Mouse (Mus musculus) erythroblast, embryonic 14.5 days (primary cell): ENCODE measurements around the gene Usf1.

Source experiments
- GATA1 ChIP-seq: IDR thresholded peaks from 2 replicates; pipeline ENCODE4 v1.6.1; 2012; ENCODE audit warnings: low read length, inconsistent platforms, mixed read lengths
- TAL1 ChIP-seq: IDR thresholded peaks from 3 replicates; pipeline ENCODE4 v1.6.1; 2012; ENCODE audit warnings: low read length, inconsistent platforms, mixed read lengths

DNA sequence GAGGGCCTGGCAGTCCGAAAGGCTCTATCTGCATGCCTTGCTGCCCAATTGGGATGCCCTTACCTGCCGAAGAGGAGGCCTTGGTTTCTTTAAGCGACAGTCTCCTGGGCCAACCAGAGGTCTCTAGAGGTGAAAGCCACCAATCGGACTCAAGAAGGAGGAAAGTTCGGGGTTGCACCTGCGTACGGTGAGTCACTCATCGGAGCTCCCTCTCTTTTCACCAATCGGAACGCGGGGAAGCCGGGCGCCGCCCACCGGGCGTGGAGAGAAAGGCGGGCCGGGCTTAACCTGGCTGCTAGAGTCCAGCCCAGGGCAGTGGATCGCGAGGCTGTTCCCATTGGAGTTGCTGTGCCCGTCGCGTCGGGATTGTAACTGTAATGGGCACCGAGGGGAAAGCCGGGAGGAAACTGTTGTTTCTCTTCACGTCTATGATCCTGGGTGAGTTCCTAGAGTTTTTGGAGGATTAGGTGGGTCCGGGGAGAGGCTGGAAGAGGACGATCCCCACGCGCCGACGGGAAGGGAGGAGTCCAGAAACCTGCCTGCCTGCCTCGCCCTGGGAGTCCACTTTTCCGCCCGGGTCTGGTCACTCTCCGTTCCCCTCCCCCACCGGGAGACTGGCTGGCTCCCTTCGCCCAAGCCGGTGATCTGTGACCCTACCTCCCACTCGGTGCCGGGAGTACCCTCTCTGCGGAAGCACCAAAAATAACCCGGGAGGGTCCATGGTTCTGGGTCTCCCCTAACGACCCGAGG, 26.3 kb downstream of the Usf1 start, which contains the start of gene F11r:
- TF ChIP-seq GATA1 (no peak), TAL1 (no peak)
